Mouse (Mus musculus) heart, embryonic 10.5 days (tissue): Measurements from ENCODE around the gene Extl2. TPM values are rescaled to one million over a fixed set of nuclear protein-coding genes. Genes with fewer than 3 reads are reported as not detected.

ENCODE experiments used
- DNase-seq: peaks from one replicate; pipeline ENCODE4 v3.0.0-alpha.2; 2017; ENCODE audit warnings: low spot score
- H3K27ac ChIP-seq: fragments of 300-500 bp; sonication (generic); 2 replicates; pipeline ENCODE4 v1.5.1; 2016; ENCODE audit warnings: mild to moderate bottlenecking
- H3K27me3 ChIP-seq: fragments of 300-500 bp; sonication (generic); 2 replicates; pipeline ENCODE4 v1.6.1; 2016; ENCODE audit warnings: mild to moderate bottlenecking; ENCODE audit not compliant: poor library complexity, insufficient read depth, severe bottlenecking
- H3K36me3 ChIP-seq: fragments of 300-500 bp; sonication (generic); 2 replicates; pipeline ENCODE4 v1.6.1; 2016; ENCODE audit warnings: mild to moderate bottlenecking, moderate library complexity
- H3K4me1 ChIP-seq: fragments of 300-500 bp; sonication (generic); 2 replicates; pipeline ENCODE4 v1.6.1; 2016; ENCODE audit warnings: mild to moderate bottlenecking
- H3K4me3 ChIP-seq: fragments of 300-500 bp; sonication (generic); 2 replicates; pipeline ENCODE4 v1.5.1; 2016; ENCODE audit warnings: mild to moderate bottlenecking, moderate library complexity
- H3K9me3 ChIP-seq: fragments of 300-500 bp; sonication (generic); 2 replicates; pipeline ENCODE4 v1.6.1; 2016; ENCODE audit warnings: mild to moderate bottlenecking, moderate library complexity
- WGBS: fragments of 180-500 bp; shearing (Covaris S2); methylation state at CpG from one replicate; pipeline ENCODE4 v1.1.7; 2016; 5-methylcytosine and 5-hydroxymethylcytosine counted together
- microRNA-seq: library from miRNA; unstranded; fragments of <30 nt; microRNA quantifications from one replicate; pipeline ENCODE4, GENCODE M21; 2017
- polyA plus RNA-seq: library from polyadenylated mRNA; unstranded; fragments of >200 nt; fragmentation: Nextera tagmentation; extraction: Ambion mirVana; gene quantifications from 2 replicates; pipeline ENCODE4 v1.2.1, GENCODE M21; 2016

Extl2 gene
- polyA plus RNA-seq, 1 experiment from 2014 or later, result 19.6 TPM

DNA sequence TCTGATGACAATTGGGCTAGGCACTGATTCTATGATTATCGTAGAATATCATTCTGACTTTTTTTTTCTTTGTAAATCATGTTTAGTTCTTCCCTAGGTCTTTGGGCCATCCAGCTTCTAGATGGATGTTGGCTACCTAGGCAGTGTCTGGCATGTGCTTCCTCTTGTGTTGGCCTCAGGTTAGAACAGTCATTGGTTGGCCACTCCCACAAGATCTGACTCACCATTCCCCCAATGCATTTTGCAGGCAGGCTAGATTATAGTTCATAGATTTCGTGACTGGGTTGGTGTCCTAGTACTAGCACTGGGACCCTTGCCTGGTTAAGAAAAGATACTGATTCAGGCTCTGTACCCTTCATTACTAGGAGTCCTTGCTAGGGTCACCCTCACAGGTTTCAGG lies 54.9 kb downstream of the Extl2 start:
- H3K27ac ChIP-seq, result no peak overlapping the region
- no peaks in the 10 kb centered on the region for H3K9me3 ChIP-seq
- no peak overlapping the region for H3K4me3 ChIP-seq
- DNase-seq, result no peak
- no peaks in the 10 kb centered on the region for H3K27me3 ChIP-seq
- H3K36me3 ChIP-seq, result no peaks in the 10 kb centered on the region
- H3K4me1 ChIP-seq, result no peaks in the 10 kb centered on the region
- 86% methylated on average over 2 of the region's 2 CpGs for WGBS

DNA sequence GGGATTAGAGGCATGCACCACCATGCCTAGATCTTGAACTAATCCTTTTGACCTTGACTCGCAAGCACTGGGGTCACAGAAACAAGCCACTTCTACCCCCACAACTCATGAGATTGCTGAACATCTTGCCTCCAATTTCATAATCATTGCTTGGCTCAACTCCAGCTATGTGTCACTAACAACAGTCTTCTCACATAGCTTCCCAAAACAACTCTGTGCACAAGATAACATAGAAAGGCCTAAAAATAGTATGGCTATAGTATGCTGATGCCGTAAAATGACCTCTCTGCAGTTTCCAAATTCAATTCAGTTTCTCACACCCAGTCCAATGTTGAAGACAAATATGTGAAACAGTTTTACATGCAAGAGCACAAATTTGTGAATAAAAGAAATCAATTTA lies 65.3 kb downstream of the Extl2 start:
- H3K36me3 ChIP-seq, result no peaks in the 10 kb centered on the region
- 39% methylated on average over 2 of the region's 2 CpGs for WGBS
- no peak for DNase-seq
- peak overlapping the region; percentile 72 for H3K27ac ChIP-seq
- H3K4me1 ChIP-seq, result peaks cover 5% of the 10 kb centered on the region; the same call in 1 of the 2 replicates
- H3K9me3 ChIP-seq, result no peaks in the 10 kb centered on the region
- H3K4me3 ChIP-seq, result no peak overlapping the region
- no peaks in the 10 kb centered on the region for H3K27me3 ChIP-seq

- no peaks in the 10 kb centered on the region for H3K9me3 ChIP-seq
- no peak overlapping the region for H3K4me3 ChIP-seq
- no peaks in the 10 kb centered on the region for H3K27me3 ChIP-seq
- H3K27ac ChIP-seq, result no peak overlapping the region
- no peak for DNase-seq
- WGBS, result 78% methylated on average over 2 of the region's 2 CpGs
- H3K4me1 ChIP-seq, result peaks cover 15% of the 10 kb centered on the region
- H3K36me3 ChIP-seq, result no peaks in the 10 kb centered on the region
Measured at GRCm38 (mm10) chr3:116076739-116077138, 69.5 kb downstream of the Extl2 start.

DNA sequence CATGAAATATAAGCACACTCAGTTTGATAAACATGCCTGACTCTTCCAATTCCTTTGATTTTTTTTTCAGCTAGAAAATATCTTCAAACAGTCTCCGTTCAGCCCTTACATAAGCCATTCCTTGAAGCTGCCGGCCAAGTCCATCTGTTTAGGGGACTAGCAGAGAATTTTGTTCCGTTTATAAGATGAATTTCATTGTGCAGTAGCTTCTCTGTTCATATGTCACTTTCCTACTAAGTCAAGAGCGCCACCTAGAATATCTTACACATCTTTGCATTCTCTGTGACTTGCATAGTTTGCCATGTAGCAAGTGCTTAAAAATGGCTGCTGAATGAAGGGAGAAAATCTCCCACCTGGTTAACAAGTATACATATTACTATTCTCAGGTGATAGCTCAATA lies 71.2 kb downstream of the Extl2 start:
- no peak overlapping the region for H3K4me3 ChIP-seq
- peaks cover 10% of the 10 kb centered on the region for H3K4me1 ChIP-seq
- DNase-seq, result no peak
- H3K9me3 ChIP-seq, result no peaks in the 10 kb centered on the region
- no peaks in the 10 kb centered on the region for H3K27me3 ChIP-seq
- 72% methylated on average over 4 of the region's 4 CpGs for WGBS
- H3K36me3 ChIP-seq, result no peaks in the 10 kb centered on the region
- H3K27ac ChIP-seq, result no peak overlapping the region

Small RNAs within 50 kb of the gene (microRNA-seq; reads per million reads assigned to microRNA genes)
- gene Mir669n, result not detected

Other genes with a start within 250 kb of the Extl2 start
- 25.8 and 30.9 TPM in 2 replicates for gene Dph5, start 119.6 kb upstream of the Extl2 start, polyA plus RNA-seq
- 20.0 and 27.6 TPM in 2 replicates for gene Slc30a7, start 56 bp upstream of the Extl2 start, polyA plus RNA-seq
- gene Vcam1, start 122.2 kb downstream of the Extl2 start, polyA plus RNA-seq, result 61.3 and 66.1 TPM in 2 replicates
- 0.07 and 0.62 TPM in 2 replicates for gene Gpr88, start 246.0 kb downstream of the Extl2 start, polyA plus RNA-seq